Mouse (Mus musculus): ENCODE results near the gene Olfr718-ps1.
"Not testable (repeated sequence)": the region's sequence is repeated elsewhere in the genome, so short reads cannot be mapped to it uniquely, and the experiment has no call there.

The Olfr718-ps1 gene

GRCm38 (mm10) chr5:143147481-143147880, at the start of gene Olfr718-ps1:
Gene Olfr718-ps1 (minus strand): TSS chr5:143147581.
- no peak for DNase-seq (ENCODE audit: extremely low spot score, low read depth, low spot score)

DNA sequence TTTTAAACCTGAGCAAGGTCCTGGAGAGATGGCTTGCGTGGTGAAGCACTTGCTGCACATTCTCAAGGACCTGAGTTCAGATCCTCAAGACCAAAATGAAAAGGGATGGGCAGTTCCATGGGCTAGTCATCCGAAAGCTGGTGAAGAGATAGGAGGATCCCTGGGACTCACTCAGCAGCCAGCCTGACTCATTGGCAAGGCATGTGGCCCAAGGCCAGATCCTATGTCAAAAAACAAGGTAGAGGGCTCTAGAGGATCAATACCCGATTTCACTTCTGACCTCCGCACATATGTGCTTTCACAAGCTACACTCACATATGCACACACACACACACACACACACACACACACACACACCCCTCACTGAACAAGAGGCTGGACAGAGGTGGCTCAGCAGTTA, 49.1 kb upstream of the Olfr718-ps1 start:
- no peak for DNase-seq (ENCODE audit: extremely low spot score, low read depth, low spot score)

DNA sequence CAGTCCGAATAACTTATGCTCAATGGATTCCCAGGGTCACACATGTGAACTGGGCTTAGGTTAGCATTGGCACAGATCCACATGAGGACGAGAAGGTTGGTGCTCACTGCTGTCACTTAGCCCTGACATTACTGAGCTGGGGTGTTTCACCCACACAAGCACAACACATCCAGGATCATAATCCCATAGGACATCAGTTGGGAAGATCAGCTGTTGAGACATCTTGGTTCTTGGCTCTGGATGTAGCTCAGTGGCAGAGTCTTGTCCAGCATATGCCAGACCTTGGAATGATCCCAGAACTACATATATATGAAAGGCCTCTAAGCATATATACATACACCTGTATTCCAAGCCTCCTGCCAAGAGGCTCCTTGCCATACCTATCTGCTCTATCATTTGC, 47.8 kb upstream of the Olfr718-ps1 start:
- no peak for DNase-seq (ENCODE audit: extremely low spot score, low read depth, low spot score)

GRCm38 (mm10) chr5:143194747-143195146, 47.4 kb upstream of the Olfr718-ps1 start:
- not testable (repeated sequence) for DNase-seq (ENCODE audit: extremely low spot score, low read depth, low spot score)

DNA sequence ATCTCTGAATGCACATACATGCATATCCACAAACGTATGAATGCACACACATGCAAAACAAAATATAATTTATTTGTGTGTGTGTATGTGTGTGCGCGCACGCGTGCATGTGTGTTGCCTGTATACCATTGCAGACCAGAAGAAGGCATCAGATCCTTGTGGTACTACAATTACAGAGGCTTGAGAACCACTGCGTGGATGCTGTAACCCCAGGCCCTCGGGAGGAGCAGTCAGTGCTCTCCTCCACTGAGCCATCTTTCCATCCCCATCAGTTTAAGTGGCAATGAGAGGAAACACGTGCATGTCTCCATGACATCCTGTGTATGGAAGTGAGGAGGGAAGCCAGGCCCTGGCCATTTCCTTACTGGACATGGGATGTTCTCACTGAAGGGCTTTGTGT, 45.4 kb upstream of the Olfr718-ps1 start:
- no peak for DNase-seq (ENCODE audit: extremely low spot score, low read depth, low spot score)

- not testable (repeated sequence) for DNase-seq (ENCODE audit: extremely low spot score, low read depth, low spot score)
These were observed 40.6 kb upstream of the Olfr718-ps1 start for GRCm38 (mm10) chr5:143188014-143188413.

DNA sequence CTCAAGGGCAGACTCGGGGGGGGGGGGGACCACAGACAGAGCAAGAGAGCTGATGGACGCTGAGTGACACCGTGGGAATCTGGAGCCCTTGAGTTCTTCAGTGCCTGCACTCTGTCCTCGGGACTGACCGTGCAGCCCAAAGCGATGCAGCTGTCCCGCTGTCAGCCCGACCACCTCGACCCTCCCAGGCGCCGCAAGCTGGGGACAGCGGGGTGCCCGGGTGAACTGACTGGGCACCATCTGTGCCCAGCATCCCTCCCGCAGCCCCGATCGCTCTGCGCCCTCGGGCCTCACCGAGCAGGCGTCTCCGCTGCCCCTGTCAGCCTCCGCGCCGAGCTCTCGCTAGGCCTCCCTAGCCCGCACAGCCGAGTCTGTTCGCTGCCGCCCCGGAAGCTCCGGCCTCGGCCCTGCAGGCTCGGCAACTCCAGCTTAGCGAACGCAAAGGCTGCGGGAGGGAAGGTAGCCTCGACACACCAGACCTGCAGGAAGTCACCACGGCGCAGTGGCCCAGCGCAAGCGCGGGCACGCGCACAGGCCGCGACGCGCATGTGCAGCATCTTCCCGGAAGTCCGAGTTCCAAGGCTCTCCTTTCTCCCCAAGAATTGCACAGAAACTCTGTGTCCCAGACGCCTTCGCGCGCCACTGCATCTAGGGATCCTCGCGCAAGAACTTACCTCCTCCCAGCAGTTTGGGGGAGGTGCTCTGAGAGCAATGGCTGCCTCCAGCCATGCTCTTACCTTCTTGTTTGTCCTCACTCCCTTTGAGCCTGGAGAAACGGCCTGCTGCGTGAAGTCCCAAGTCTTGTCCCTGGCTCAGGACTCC, 33.1 kb upstream of the Olfr718-ps1 start, which contains the start of the genes Rbak and Spdye4b:
TSS of gene Rbak (minus strand) at position 521 of the 822 bp plus-strand sequence.
TSS of gene Spdye4b (plus strand) at position 763 of the 822 bp plus-strand sequence.
- DNase-seq (ENCODE audit: extremely low spot score, low read depth, low spot score), result peak; percentile 93

DNA sequence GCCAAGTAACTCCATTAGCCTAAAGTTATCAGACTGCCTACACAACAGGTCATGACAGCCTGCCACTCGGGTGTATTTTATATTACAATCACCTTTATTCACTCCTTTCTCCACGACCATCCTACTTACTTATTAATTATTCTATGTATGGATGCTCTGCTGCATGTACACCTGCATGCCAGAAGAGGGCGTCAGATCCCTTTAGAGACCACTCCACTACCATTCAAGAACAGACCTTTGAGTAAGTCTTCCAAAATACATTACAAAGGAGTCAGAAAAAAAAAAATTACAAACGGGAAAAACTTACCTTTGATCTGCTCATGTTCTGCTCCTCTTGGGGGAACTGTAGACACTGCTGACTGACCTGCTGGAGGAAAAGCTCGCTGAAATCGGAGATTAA, 31.8 kb upstream of the Olfr718-ps1 start:
- peak; percentile 5 for DNase-seq (ENCODE audit: extremely low spot score, low read depth, low spot score)

GRCm38 (mm10) chr5:143177541-143178200, 30.3 kb upstream of the Olfr718-ps1 start:
- DNase-seq (ENCODE audit: extremely low spot score, low read depth, low spot score), result no peak

DNA sequence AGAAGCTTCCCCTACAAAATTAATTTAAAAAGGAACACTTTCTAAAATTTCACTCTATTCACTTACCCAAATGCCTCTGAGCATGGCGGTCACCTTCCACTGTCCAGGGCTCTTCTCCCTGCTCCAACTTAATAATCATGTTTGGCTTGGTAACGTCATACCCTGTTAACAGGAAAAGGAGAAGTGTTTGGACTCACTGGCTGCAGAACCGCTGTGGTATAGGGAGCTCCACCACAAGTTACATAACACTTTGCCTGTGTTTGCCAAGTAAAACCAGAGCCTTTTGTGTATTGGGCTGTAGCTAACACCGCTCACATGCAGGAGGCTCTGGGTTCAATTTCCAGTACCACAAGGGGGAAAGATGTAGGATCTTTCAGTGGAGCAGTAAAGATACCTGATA, 28.6 kb upstream of the Olfr718-ps1 start:
- no peak for DNase-seq (ENCODE audit: extremely low spot score, low read depth, low spot score)

- no peak for DNase-seq (ENCODE audit: extremely low spot score, low read depth, low spot score)
These were observed 18.2 kb upstream of the Olfr718-ps1 start for GRCm38 (mm10) chr5:143165508-143166070.

DNA sequence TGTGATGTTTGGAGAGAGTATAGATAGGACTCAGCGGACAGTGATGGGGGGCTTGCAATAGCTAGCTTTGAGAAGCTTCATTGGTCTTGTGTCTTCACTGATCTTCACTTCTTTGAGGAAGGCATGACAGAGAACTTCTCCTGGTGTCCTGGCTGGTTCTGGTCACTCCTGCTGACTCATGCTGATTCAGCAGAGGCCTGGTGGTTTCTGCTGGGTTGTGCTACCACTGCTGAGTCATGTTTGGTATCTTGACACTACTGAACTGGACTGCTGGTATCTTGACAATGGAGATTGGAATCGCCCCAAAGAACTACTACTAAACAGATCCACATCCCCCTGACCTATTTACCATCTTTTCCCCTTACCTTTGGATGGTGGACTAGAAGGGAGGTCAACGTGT, 8.2 kb upstream of the Olfr718-ps1 start:
- DNase-seq (ENCODE audit: extremely low spot score, low read depth, low spot score), result no peak

DNA sequence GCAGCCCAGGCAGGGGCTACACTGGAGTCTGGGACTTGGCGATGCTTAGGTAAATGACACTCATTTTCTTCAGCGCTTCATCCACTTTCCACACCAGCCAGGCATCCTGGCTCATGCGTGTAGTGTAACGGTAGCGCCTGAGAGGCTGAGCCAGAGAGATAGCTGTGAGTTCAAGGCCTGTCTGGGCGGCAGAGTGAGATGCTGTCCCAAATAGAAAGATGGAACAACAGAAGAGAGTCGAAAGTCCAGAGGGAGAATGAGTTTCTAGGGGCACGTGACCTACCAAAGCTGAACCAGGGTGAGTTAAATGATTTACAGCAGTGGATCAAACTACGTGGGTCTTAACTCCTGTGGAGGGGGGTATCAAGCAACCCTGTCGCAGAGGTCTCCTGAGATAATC, 6.4 kb upstream of the Olfr718-ps1 start:
- no peak for DNase-seq (ENCODE audit: extremely low spot score, low read depth, low spot score)

DNA sequence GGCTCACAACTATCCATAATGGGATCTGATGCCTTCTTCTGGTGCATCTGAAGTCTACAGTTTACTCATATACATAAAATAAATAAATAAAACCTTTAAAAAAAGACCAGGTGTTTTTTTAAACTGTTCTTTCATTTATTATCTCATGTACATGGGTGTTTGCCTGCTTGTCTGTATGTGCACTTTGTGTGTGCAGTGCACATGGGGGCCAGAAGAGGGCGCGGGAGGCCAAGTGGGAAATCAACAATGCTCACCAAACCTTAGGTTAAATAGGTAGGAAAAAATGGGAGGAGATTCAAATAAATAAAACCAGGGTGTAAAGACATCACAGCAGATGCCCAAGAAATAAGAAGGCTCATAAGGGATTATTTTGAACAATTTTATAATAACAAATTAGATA, 2.7 kb upstream of the Olfr718-ps1 start:
- no peak for DNase-seq (ENCODE audit: extremely low spot score, low read depth, low spot score)

- no peak for DNase-seq (ENCODE audit: extremely low spot score, low read depth, low spot score)
These were observed 2.2 kb upstream of the Olfr718-ps1 start for GRCm38 (mm10) chr5:143149536-143149935.

- DNase-seq (ENCODE audit: extremely low spot score, low read depth, low spot score), result no peak
These were observed 1.3 kb upstream of the Olfr718-ps1 start for GRCm38 (mm10) chr5:143148661-143149060.

GRCm38 (mm10) chr5:143137580-143137979, 9.8 kb downstream of the Olfr718-ps1 start:
- no peak for DNase-seq (ENCODE audit: extremely low spot score, low read depth, low spot score)

DNA sequence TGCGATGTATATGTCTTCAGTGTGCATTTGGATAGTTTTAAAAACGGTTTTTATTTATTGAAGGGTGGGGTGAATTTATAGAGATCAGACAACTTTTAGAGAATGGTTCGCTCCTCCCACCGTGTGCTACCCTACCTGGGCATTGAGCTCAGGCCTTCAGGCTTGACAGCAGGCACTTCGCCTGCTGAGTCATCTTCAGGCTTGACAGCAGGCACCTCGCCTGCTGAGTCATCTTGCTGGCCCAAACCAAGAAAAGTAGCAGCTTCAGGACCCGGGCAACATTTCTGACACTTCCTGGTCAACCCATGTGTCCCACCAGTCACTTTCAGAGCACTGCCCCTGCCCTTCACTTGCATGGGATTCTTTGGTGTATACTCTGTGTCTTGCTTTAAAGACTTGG, 12.3 kb downstream of the Olfr718-ps1 start:
- DNase-seq (ENCODE audit: extremely low spot score, low read depth, low spot score), result no peak

DNA sequence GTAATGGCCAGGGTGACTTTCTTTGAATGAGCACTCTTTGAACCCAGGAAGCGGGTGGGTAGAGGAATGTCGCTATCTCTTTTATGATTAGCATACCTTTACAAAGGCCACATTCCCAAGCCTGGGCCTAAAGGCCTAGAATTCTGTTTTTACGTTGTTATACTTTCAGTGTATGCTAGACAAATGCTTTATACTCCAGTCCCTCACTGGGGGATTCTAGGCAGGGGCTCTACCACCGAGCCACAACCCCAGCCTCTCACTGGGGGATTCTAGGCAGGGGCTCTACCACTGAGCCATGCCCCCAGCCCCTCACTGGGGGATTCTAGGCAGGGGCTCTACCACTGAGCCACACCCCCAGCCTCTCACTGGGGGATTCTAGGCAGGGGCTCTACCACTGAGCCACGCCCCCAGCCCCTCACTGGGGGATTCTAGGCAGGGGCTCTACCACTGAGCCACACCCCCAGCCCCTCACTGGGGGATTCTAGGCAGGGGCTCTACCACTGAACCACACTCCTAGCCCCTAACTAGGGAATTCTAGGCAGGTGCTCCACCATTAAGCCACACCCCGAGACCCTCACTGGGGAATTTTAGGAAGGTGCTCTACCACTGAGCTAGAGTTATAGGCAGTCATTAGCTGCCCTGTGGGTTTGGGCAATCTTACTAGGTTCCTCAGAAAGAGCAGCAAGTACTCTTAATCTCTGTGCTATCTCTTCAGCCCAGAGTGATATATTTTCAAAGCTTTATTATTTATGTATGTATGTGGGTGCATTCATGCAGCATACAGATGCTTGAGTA, 13.0 kb downstream of the Olfr718-ps1 start:
- DNase-seq (ENCODE audit: extremely low spot score, low read depth, low spot score), result not testable (repeated sequence)

DNA sequence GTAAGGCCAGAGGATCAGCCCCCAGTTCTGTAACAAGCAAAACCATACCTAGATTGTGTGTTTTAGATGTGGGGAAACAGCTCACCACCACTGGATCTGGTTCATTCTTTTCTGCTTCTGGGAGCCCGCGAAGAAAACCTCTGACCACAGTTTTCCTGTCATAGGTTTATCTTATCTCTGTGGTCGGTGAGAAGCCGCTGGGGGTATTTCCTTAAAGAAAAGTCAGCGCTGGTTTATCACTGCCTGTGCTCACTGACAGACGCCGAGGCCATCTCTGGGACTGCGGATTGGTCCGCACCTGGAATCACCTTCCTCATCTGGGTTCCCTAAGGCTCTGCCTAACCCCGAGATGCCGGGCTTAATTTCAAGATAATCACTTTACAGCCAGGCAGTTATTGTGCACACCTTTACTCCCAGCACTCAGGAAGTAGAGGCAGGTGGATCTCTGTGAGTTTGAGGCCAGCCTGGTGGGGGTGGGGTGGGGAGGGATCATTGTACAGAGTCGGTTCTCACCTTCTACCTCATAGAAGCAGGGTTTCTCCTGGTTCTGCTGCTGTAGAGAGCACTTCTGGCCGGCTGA, 14.4 kb downstream of the Olfr718-ps1 start:
- DNase-seq (ENCODE audit: extremely low spot score, low read depth, low spot score), result no peak

DNA sequence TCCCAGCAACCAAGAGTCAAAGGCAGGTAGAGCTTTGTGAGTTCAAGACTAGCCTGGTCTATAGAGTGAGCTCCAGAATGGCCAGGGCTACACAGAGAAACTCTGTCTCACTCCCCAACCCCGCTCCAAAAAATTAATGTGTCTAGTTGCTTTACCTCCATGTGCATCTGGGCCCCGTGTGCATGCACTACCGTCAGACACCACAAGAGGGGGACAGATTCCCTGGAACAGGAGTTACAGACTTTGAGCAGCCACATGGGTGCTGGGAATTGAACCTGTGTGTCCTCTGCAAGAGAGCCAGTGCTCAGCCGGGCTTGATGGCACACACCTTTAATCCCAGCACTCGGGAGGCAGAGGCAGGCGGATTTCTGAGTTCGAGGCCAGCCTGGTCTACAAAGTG, 17.0 kb downstream of the Olfr718-ps1 start:
- DNase-seq (ENCODE audit: extremely low spot score, low read depth, low spot score), result no peak

Data from hindlimb bud, embryonic 11.5 days (tissue).